Mouse (Mus musculus) retina, postnatal 7 days (tissue): ENCODE measurements around the gene Cd96.

ENCODE experiments used
- DNase-seq: peaks from one replicate; pipeline ENCODE4 v3.0.0-alpha.2; 2012; ENCODE audit warnings: low read depth, low spot score

Cd96 gene

GRCm38 (mm10) chr16:45986236-45986635 is 133.8 kb downstream of the Cd96 start:
- DNase-seq = no peak
